Mouse (Mus musculus): ENCODE results near the gene Runx1.

GRCm38 (mm10) chr16:92690759-92691158 lies 135.2 kb downstream of the Runx1 start:
- no peak for TF ChIP-seq CTCF (IDR thresholded peaks at IDR 0.05; ENCODE audit: control insufficient read depth, insufficient read depth, insufficient replicate concordance, low read depth, low read length)
- TF ChIP-seq POLR2A (IDR thresholded peaks at IDR 0.05; ENCODE audit: control insufficient read depth, low read depth, low read length) = no peak
